Mouse (Mus musculus) MEL-GATA-1-ER (cell line): ENCODE data around the gene Hs3st1.

ENCODE experiments used
- DNase-seq: peaks from one replicate; pipeline ENCODE4 v3.0.0-alpha.2; 2012; ENCODE audit warnings: low read depth; ENCODE audit errors: extremely low read depth

Hs3st1 gene

GRCm38 (mm10) chr5:39643260-39643923 lies 111.9 kb downstream of the Hs3st1 start:
- no peak for DNase-seq

- DNase-seq, result no peak
These were observed 113.0 kb downstream of the Hs3st1 start for GRCm38 (mm10) chr5:39642222-39642770.

GRCm38 (mm10) chr5:39639438-39640177 lies 115.7 kb downstream of the Hs3st1 start:
- DNase-seq, result no peak

GRCm38 (mm10) chr5:39638926-39639325 lies 116.3 kb downstream of the Hs3st1 start:
- DNase-seq, result no peak

- DNase-seq, result no peak
These were observed 117.4 kb downstream of the Hs3st1 start for GRCm38 (mm10) chr5:39637874-39638273.

- no peak for DNase-seq
These were observed 119.2 kb downstream of the Hs3st1 start for GRCm38 (mm10) chr5:39636090-39636489.

- DNase-seq, result no peak
These were observed 120.8 kb downstream of the Hs3st1 start for GRCm38 (mm10) chr5:39634300-39635047.

GRCm38 (mm10) chr5:39633206-39633605 lies 122.1 kb downstream of the Hs3st1 start:
- DNase-seq, result no peak

- no peak for DNase-seq
These were observed 124.4 kb downstream of the Hs3st1 start for GRCm38 (mm10) chr5:39630841-39631240.

- DNase-seq, result no peak
These were observed 130.2 kb downstream of the Hs3st1 start for GRCm38 (mm10) chr5:39625037-39625473.

GRCm38 (mm10) chr5:39624218-39624590 lies 131.1 kb downstream of the Hs3st1 start:
- DNase-seq, result no peak

GRCm38 (mm10) chr5:39623304-39624217 lies 131.7 kb downstream of the Hs3st1 start:
- no peak for DNase-seq

- DNase-seq, result no peak
These were observed 134.9 kb downstream of the Hs3st1 start for GRCm38 (mm10) chr5:39620206-39620866.

- no peak for DNase-seq
These were observed 137.8 kb downstream of the Hs3st1 start for GRCm38 (mm10) chr5:39617354-39617977.

GRCm38 (mm10) chr5:39615202-39615601 lies 140.1 kb downstream of the Hs3st1 start:
- no peak for DNase-seq

GRCm38 (mm10) chr5:39613534-39613933 lies 141.7 kb downstream of the Hs3st1 start:
- no peak for DNase-seq

GRCm38 (mm10) chr5:39612240-39612639 lies 143.0 kb downstream of the Hs3st1 start:
- DNase-seq, result no peak

- DNase-seq, result no peak
These were observed 147.0 kb downstream of the Hs3st1 start for GRCm38 (mm10) chr5:39608260-39608659.

- DNase-seq, result no peak
These were observed 160.5 kb downstream of the Hs3st1 start for GRCm38 (mm10) chr5:39594737-39595136.
